Mouse (Mus musculus): ENCODE data around the gene Pam16.
A peak's percentile ranks its signal among the peaks of the same experiment; 100 is the strongest.

The Pam16 gene

GRCm38 (mm10) chr16:4611193-4611592, 13.6 kb downstream of the Pam16 start:
- DNase-seq (ENCODE audit: low read depth, low spot score): no peak

GRCm38 (mm10) chr16:4608532-4609059, 16.2 kb downstream of the Pam16 start:
- DNase-seq (ENCODE audit: low read depth, low spot score): no peak

- DNase-seq (ENCODE audit: low read depth, low spot score): peak; percentile 50
Observed at GRCm38 (mm10) chr16:4607818-4608531, 16.8 kb downstream of the Pam16 start.

GRCm38 (mm10) chr16:4606431-4607084, 18.2 kb downstream of the Pam16 start:
- DNase-seq (ENCODE audit: low read depth, low spot score): no peak

GRCm38 (mm10) chr16:4605514-4606131, 19.2 kb downstream of the Pam16 start:
- DNase-seq (ENCODE audit: low read depth, low spot score): no peak

GRCm38 (mm10) chr16:4604293-4604837, 20.4 kb downstream of the Pam16 start:
- DNase-seq (ENCODE audit: low read depth, low spot score): no peak

GRCm38 (mm10) chr16:4603453-4603837, 21.3 kb downstream of the Pam16 start:
- no peak for DNase-seq (ENCODE audit: low read depth, low spot score)

GRCm38 (mm10) chr16:4602766-4603452, 21.9 kb downstream of the Pam16 start:
- DNase-seq (ENCODE audit: low read depth, low spot score): no peak

- no peak for DNase-seq (ENCODE audit: low read depth, low spot score)
Observed at GRCm38 (mm10) chr16:4602189-4602588, 22.6 kb downstream of the Pam16 start.

- DNase-seq (ENCODE audit: low read depth, low spot score): no peak
Observed at GRCm38 (mm10) chr16:4600701-4601310, 24.0 kb downstream of the Pam16 start.

- no peak for DNase-seq (ENCODE audit: low read depth, low spot score)
Observed at GRCm38 (mm10) chr16:4599616-4600015, 25.2 kb downstream of the Pam16 start.

GRCm38 (mm10) chr16:4598891-4599543, 25.8 kb downstream of the Pam16 start:
- DNase-seq (ENCODE audit: low read depth, low spot score): no peak

- DNase-seq (ENCODE audit: low read depth, low spot score): no peak
Observed at GRCm38 (mm10) chr16:4598041-4598440, 26.7 kb downstream of the Pam16 start.

- no peak for DNase-seq (ENCODE audit: low read depth, low spot score)
Observed at GRCm38 (mm10) chr16:4597296-4597695, 27.5 kb downstream of the Pam16 start.

- DNase-seq (ENCODE audit: low read depth, low spot score): no peak
Observed at GRCm38 (mm10) chr16:4596836-4597235, 28.0 kb downstream of the Pam16 start.

- no peak for DNase-seq (ENCODE audit: low read depth, low spot score)
Observed at GRCm38 (mm10) chr16:4596141-4596728, 28.6 kb downstream of the Pam16 start.

- no peak for DNase-seq (ENCODE audit: low read depth, low spot score)
Observed at GRCm38 (mm10) chr16:4595527-4595963, 29.2 kb downstream of the Pam16 start.

GRCm38 (mm10) chr16:4594814-4595526, 29.8 kb downstream of the Pam16 start:
- DNase-seq (ENCODE audit: low read depth, low spot score): no peak

GRCm38 (mm10) chr16:4593971-4594813, 30.6 kb downstream of the Pam16 start, which contains the start of gene Glis2:
TSS of gene Glis2 (plus strand) at chr16:4594713.
- DNase-seq (ENCODE audit: low read depth, low spot score): no peak

All from c-Kit-negative CD71-positive TER-119-positive erythroid progenitor cells, embryonic 14.5 days (primary cell).